Mouse (Mus musculus): ENCODE results near the gene Hdac11. TPM values are rescaled to one million over a fixed set of nuclear protein-coding genes. Genes with fewer than 3 reads are reported as not detected.

Gene Hdac11
- polyA plus RNA-seq (2012; rRNA removed): 36.6 and 44.5 TPM in 2 replicates

DNA sequence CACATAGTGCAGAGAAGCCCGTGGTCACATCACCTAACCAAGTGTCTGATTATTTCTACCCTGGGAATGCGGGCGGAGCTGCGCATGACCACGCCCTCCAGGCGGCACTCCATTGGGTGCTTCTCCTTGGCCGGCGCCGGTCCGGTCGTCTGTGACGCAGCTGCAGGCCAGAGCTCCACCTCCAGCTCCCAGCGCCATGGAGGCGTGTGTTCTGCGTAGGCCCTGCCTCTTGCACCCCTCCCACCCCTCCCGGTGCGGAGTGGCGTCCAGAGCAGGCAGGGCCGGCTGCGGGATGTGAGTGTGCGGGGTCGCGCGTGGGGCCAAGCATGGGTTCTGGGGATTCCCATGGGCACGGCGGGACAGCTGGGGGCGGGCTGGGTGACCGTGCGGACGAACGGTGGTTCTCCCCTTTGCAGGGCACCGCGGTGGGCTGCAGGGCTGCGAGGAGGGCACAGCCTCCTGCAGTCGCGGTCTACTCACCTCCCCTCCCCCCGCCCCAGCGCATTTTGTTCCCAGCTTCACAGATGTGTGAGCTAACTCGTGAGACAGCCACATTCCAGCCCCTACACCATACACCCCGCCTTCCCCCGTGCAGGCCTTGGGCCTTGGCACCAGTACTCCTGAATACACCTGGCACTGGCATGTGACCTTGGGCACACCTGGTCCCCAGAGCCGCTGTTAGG, at the start of gene Hdac11:
Hdac11 (plus strand) TSS at position 112 of the 683 bp plus-strand sequence.

DNA sequence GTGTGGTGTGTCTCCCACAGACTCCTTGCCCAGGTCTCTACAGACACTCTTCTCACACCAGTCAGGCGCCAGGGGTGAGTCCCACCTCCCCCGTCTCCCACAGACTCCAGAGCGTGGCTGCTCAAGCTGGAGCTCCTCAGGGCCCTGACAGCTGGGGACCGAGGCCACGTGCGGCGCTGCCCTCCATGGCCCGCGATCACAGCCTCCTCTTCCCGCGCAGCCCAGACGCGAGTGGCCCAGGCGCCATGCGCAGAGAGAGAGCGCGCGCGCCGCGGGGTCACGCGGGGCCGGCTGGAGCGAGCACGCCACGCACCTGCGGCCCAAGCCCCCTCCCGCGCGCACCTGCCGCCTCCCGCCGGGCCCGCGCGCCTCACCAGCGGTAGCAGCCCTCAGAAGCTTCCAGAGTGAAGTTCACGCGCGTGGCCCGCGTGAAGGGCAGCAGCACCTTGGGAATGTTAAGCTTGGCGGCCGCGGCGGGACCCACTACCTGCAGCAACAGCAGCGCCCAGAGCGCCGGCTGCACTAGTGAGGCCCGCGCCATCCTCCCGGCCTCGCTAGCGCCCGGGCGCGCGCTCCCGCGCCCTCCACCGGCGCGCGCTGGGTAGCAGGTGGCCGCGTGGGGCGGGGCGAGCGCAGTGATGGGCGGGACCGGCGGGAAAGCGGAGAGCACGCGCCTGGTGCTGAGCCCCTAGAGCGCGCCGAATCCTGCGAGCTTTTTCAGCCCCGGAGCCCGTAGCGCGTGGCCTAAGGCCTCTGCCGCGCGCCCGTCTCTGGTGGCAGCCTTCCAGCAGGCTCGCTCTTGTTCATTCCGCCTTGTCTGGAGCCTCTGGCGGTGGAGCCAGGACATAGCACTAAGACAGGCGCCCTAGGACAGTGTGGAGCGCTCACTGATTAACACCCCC, 40.0 kb upstream of the Hdac11 start, which contains the start of gene Nup210:
Nup210 (minus strand) TSS at position 586 of the 902 bp plus-strand sequence.

DNA sequence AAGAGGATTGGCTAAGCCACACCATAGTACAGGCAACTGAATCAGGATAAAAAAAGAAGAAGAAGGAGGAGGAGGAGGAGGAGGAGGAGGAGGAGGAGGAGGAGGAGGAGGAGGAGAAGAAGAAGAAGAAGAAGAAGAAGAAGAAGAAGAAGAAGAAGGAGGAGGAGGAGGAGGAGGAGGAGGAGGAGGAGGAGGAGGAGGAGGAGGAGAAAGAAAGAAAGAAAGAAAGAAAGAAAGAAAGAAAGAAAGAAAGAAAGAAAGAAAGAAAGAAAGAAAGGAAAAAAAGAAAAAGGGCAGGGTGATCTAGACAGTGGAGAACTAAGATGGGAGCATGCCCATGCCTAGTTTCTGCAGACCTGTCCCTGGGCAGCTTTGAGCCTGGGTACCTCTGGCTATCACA, 55.7 kb downstream of the Hdac11 start, which contains the start of gene Fbln2:
Fbln2 (plus strand) TSS at position 301 of the 400 bp plus-strand sequence.

Other genes starting within 250 kb of the Hdac11 start
- 31.5 and 48.1 TPM in 2 replicates for gene Iqsec1, start 168.0 kb upstream of the Hdac11 start, polyA plus RNA-seq (2012; rRNA removed)
- gene Nup210, start 39.8 kb upstream of the Hdac11 start, polyA plus RNA-seq (2012; rRNA removed): 14.2 and 17.0 TPM in 2 replicates
- gene Fbln2, start 55.8 kb downstream of the Hdac11 start, polyA plus RNA-seq (2012; rRNA removed): 32.4 and 74.0 TPM in 2 replicates

Measured in central nervous system, embryonic 11.5 days (tissue).